In the genomic region with DNA sequence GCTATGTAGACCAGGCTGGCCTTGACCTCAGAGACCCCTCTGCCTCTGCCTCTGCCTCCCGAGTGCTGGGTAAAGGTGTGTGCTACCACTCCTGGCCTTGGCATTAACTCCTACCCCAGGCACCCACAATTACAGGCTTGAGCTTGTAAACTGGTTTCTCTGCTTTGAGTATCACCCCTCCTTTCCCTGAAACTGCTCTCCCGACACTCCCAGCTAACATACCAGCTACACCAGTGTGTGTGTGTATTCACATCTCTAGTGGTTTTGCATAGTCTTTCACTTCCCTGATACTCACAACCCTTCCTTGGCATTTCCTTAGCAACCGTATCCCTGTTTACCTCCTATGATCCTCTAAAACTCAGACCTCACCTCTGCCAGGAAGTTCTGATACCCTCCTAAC, we compare ENCODE assay signal across 18 mouse cellular contexts.
"Had no signal": no experiment of that assay in that cellular context is flagged by ENCODE, and none has a peak within 500 bp of the region (broad histone marks: within the 10 kb centered on the region; RNA-seq: fewer than 3 reads in every experiment).

No protein-coding gene starts in this region.

- H3K27ac ChIP-seq: kidney, postnatal 0 days; layer of hippocampus, adult 2 months; liver, embryonic 15.5 days; lung, embryonic 15.5 days; midbrain, embryonic 12.5 days; neural tube, embryonic 13.5 days had no signal

- H3K9me3 ChIP-seq: liver, embryonic 15.5 days; lung, embryonic 15.5 days; midbrain, embryonic 12.5 days; neural tube, embryonic 13.5 days had no signal

- ATAC-seq: intestine, postnatal 0 days; midbrain, embryonic 16.5 days had no signal

- H3K9ac ChIP-seq: liver, embryonic 15.5 days; lung, embryonic 15.5 days; midbrain, embryonic 12.5 days; neural tube, embryonic 13.5 days had no signal

- DNase-seq: kidney, adult 2 months; kidney, postnatal 25 days; layer of hippocampus, adult 9-11 months; lung, postnatal 4 days; retina, postnatal 1 day; right cerebral cortex, postnatal 25 days; spleen, adult 18-20 months; thymus, postnatal 25 days had no signal

- H3K4me2 ChIP-seq: liver, embryonic 11.5 days; liver, embryonic 15.5 days; lung, embryonic 15.5 days; midbrain, embryonic 12.5 days; neural tube, embryonic 13.5 days had no signal

- H3K27me3 ChIP-seq: liver, embryonic 15.5 days; lung, embryonic 15.5 days; midbrain, embryonic 12.5 days; neural tube, embryonic 13.5 days had no signal

- H3K4me3 ChIP-seq: layer of hippocampus, adult 2 months; liver, embryonic 15.5 days; lung, embryonic 15.5 days; midbrain, embryonic 12.5 days; myocyte; neural tube, embryonic 13.5 days had no signal

- H3K4me1 ChIP-seq: lung, embryonic 15.5 days; midbrain, embryonic 12.5 days had no signal
